26 mouse cellular contexts compared by ENCODE assay signal in genomic region chr14:17875946-17876345, GRCm38 (mm10).
DNase-seq lines count a peak whose midpoint lies in the region; ATAC-seq lines count a peak whose summit lies in the region.
"Had no signal": no experiment of that assay in that cellular context is flagged by ENCODE, and none has a peak within 500 bp of the region (broad histone marks: within the 10 kb centered on the region; RNA-seq: fewer than 3 reads in every experiment).

No protein-coding gene starts in this region.

- H3K36me3 ChIP-seq in splenic B cell, adult 2 months (ENCODE audit: control insufficient read depth, insufficient read depth, low read length, poor library complexity, severe bottlenecking): no peaks in the 10 kb centered on the region
- H3K36me3 ChIP-seq in kidney, embryonic 16.5 days (ENCODE audit: insufficient read depth, low read length): no peaks in the 10 kb centered on the region
- H3K36me3 ChIP-seq: embryonic facial prominence, embryonic 12.5 days; embryonic facial prominence, embryonic 15.5 days; forebrain, embryonic 12.5 days; forebrain, embryonic 15.5 days; hindbrain, embryonic 12.5 days; hindbrain, embryonic 15.5 days had no signal

- ATAC-seq in CD4-positive, CD25-positive, alpha-beta regulatory T cell, adult 4 months: no peak
- peak; percentile 51 to 56; a peak in 3 of 4 replicates for ATAC-seq in hematopoietic stem cell, adult 5-6 weeks (replicated peaks in 1 of 2; ENCODE audit: insufficient read depth in 1 of 2, low FRiP score in 2 of 2, low TSS enrichment in 1 of 2, low read depth in 1 of 2, poor library complexity in 2 of 2, severe bottlenecking in 2 of 2)
- ATAC-seq in kidney, embryonic 16.5 days (ENCODE audit: low FRiP score, low TSS enrichment): no peak
- ATAC-seq: forebrain, embryonic 15.5 days; intestine, postnatal 0 days had no signal

- no peaks in the 10 kb centered on the region for H3K27me3 ChIP-seq in splenic B cell, adult 2 months (ENCODE audit: control insufficient read depth, insufficient read depth, low read length, poor library complexity, severe bottlenecking)
- no peaks in the 10 kb centered on the region for H3K27me3 ChIP-seq in kidney, embryonic 16.5 days (ENCODE audit: insufficient read depth, low read length)
- H3K27me3 ChIP-seq: embryonic facial prominence, embryonic 12.5 days; embryonic facial prominence, embryonic 15.5 days; forebrain, embryonic 12.5 days; forebrain, embryonic 15.5 days; hindbrain, embryonic 12.5 days; hindbrain, embryonic 15.5 days had no signal

- no peak overlapping the region for H3K9ac ChIP-seq in kidney, embryonic 16.5 days (replicated peaks; ENCODE audit: low read length)
- H3K9ac ChIP-seq: embryonic facial prominence, embryonic 12.5 days; embryonic facial prominence, embryonic 15.5 days; forebrain, embryonic 12.5 days; forebrain, embryonic 15.5 days; hindbrain, embryonic 12.5 days; hindbrain, embryonic 15.5 days had no signal

- WGBS in kidney, embryonic 16.5 days: 40% methylated on average over 2 of the region's 2 CpGs

- H3K27ac ChIP-seq in kidney, embryonic 16.5 days (ENCODE audit: low read length): no peak overlapping the region
- H3K27ac ChIP-seq: embryonic facial prominence, embryonic 12.5 days; embryonic facial prominence, embryonic 15.5 days; forebrain, embryonic 12.5 days; forebrain, embryonic 15.5 days; heart, adult 2 months; hindbrain, embryonic 12.5 days; hindbrain, embryonic 15.5 days had no signal

- no peaks in the 10 kb centered on the region for H3K4me1 ChIP-seq in kidney, embryonic 16.5 days (ENCODE audit: insufficient read depth, low read length)
- H3K4me1 ChIP-seq: embryonic facial prominence, embryonic 12.5 days; embryonic facial prominence, embryonic 15.5 days; forebrain, embryonic 12.5 days; forebrain, embryonic 15.5 days; hindbrain, embryonic 12.5 days; hindbrain, embryonic 15.5 days had no signal

- H3K9me3 ChIP-seq in kidney, embryonic 16.5 days (ENCODE audit: low read length): no peaks in the 10 kb centered on the region
- H3K9me3 ChIP-seq: embryonic facial prominence, embryonic 12.5 days; embryonic facial prominence, embryonic 15.5 days; forebrain, embryonic 12.5 days; forebrain, embryonic 15.5 days; hindbrain, embryonic 12.5 days; hindbrain, embryonic 15.5 days had no signal

- no peak overlapping the region for H3K4me2 ChIP-seq in kidney, embryonic 16.5 days (replicated peaks; ENCODE audit: low read depth, low read length)
- H3K4me2 ChIP-seq: embryonic facial prominence, embryonic 12.5 days; embryonic facial prominence, embryonic 15.5 days; forebrain, embryonic 12.5 days; forebrain, embryonic 15.5 days; heart, embryonic 11.5 days; hindbrain, embryonic 12.5 days; hindbrain, embryonic 15.5 days had no signal

- no peak overlapping the region for H3K4me3 ChIP-seq in kidney, embryonic 16.5 days (ENCODE audit: low read length)
- H3K4me3 ChIP-seq: embryonic facial prominence, embryonic 12.5 days; embryonic facial prominence, embryonic 15.5 days; forebrain, embryonic 12.5 days; forebrain, embryonic 15.5 days; heart, adult 2 months; hindbrain, embryonic 12.5 days; hindbrain, embryonic 15.5 days had no signal

- peak; percentile 5 for DNase-seq in CD4-positive, CD25-positive, alpha-beta regulatory T cell, adult 2 months (ENCODE audit: low read depth, low spot score)
- peak; percentile 3 to 7 for DNase-seq in urinary bladder, postnatal 36 days (ENCODE audit: low spot score in 2 of 2)
- no peak for DNase-seq in urinary bladder, postnatal 10 days (ENCODE audit: low spot score)
- DNase-seq in splenic B cell, adult 2 months (ENCODE audit: low read depth, low spot score): peak; percentile 2
- DNase-seq in kidney, postnatal 10 days: no peak
- DNase-seq: adrenal gland, adult 8-10 months; adrenal gland, postnatal 25 days; B cell, adult 2 months; cerebellum, adult 11-12 months; cerebellum, adult 8-10 months; cerebellum, postnatal 10 days; cerebellum, postnatal 36 days; gastrocnemius, postnatal 25 days; heart, adult 2 months; heart, postnatal 36 days had no signal

Comparison
In these comparisons a context has a peak if more than half of its experiments do, and no peak if none do; other contexts are left out.
1. DNase-seq: peak in CD4-positive, CD25-positive, alpha-beta regulatory T cell, adult 2 months (single experiment), urinary bladder, postnatal 36 days (2 of 2) and splenic B cell, adult 2 months (single experiment); none in urinary bladder, postnatal 10 days (single experiment) and kidney, postnatal 10 days (single experiment).
2. ATAC-seq: peak in hematopoietic stem cell, adult 5-6 weeks (2 of 2); none in CD4-positive, CD25-positive, alpha-beta regulatory T cell, adult 4 months (single experiment) and kidney, embryonic 16.5 days (single experiment).